Mouse (Mus musculus) lung, adult 18-20 months (tissue): ENCODE measurements around the gene Tlr5.

ENCODE experiments used
- DNase-seq, 2 experiments: peaks; one replicate each; pipeline ENCODE4 v3.0.0; 2022; ENCODE audit warnings: mixed read lengths in 2 of 2

Tlr5 gene

GRCm38 (mm10) chr1:182954287-182955046, at the start of gene Tlr5:
TSS of gene Tlr5 (plus strand) at chr1:182954788.
- DNase-seq: peak; percentile 69

GRCm38 (mm10) chr1:182905669-182906068, 48.9 kb upstream of the Tlr5 start:
- no peak for DNase-seq

DNA sequence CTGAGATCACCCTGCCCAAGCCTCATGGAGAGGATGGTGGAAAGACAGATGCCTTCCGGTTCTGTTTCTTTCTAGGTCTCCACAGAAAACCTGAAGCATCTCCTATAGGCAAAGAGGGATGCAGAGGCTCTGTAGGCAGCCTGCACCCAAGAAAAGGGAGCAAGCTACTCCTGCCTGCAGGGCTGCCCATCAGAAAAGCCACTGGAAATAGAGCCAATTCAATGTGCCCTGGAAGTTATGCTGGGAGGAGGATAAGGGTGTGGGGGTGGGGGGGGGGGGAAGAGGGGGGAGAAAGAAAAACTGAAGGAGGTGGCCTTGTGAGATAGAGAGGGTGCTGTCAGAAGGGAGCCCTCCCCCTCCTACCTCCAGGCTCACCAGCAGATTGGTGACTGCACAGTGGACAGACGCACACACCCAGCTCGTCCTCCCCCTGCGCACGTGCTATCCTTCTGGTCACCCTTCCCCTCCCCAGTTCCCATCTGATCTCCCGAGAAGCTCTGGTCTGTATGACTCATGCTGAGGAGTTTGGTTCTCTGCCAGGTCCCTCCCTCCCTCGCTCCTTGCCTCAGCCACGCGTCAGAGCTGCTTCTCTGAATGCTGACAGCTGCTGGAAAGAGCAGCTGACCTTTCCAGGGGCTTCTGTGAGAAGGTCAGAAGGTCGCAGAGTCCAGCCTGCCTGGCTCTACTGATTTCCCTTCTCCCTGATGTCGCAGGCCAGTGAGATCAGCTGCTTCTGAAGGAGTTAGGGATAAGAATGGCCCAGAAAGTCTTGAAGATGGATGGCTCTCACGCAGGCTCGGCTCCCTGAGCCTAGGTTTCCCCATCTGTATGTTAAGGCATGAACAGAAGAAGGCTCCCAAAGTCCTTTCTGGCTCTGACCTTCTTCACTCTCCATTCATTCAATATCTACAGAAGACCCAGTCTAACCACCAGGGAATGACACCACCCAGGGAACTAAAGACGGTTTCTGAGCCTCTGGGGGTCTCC, 46.2 kb upstream of the Tlr5 start:
- DNase-seq: peak; percentile 93 to 95

DNA sequence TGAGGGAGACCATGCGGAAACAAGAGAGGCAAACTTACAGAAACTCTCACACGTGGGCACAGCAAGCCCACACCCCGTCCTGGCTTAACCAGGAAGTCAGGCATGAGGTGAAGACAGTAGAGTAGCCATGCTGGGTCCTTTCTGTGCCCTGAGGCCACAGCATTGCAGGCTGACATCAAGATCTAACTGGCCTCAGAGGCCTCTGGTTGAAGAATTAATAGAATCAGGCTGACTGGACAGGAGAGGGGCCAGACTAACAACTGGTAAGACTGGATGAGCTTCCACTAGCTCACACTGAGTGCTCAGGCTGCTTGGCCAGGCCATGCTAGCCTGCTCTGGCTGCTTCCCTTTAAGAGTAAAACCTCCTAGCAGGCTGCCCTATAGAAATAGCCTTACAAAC, 45.5 kb upstream of the Tlr5 start:
- no peak for DNase-seq

DNA sequence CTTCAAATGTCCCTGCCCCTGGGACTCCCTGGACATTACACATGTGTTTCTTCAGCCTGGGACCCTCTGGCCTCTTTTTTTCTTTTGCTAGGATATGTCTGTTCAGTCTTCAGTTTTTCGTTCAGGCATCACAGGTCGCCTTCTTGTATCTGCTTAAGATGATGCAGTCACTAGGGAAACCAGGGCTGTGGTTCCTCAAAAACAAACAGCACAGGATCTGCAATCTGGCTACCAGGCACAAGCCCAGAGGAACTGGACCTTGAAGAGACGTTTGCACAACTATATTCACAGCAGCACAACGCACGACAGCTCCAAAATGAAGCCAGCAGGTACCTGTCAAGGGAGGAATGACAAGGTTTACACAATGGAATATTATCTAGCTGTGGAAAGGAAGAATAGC, 45.0 kb upstream of the Tlr5 start:
- no peak for DNase-seq

- no peak for DNase-seq
These were observed 42.0 kb upstream of the Tlr5 start for GRCm38 (mm10) chr1:182912591-182912990.

DNA sequence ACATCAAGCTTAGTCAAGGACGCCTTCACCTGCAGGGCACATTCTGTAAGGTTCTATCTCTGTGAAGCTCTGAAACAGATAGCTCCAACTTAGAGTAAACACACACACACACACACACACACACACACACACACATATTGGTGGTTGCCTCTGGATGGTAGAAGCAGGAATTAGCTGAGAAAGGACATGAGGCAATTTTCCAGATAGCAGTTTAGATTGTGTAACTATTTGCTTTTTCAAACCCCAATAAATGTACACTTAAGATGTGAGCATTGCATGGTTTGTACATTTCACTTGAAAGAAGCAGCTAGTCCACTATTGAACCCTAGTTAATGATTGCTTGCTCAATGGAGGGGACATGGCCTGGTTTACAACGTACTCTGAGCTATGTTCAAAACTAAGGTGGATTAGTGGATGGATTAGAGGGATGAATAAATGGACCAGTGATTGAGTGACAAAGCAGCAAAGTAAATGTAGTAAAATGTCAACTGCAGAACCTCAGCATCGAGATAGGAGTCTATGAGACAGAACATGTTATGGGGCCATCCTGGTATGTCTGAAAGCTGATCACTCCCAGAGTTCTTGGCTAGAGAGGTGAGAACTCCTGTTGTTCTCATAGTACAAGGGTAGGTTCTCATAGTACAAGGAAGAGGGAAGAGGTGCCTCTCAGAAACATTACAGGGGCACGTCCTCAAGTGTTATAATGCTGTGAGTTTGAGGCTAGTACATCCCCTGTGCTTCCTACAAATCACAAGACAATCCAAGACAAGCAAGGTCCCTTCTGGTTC, 40.3 kb upstream of the Tlr5 start:
- DNase-seq: no peak

DNA sequence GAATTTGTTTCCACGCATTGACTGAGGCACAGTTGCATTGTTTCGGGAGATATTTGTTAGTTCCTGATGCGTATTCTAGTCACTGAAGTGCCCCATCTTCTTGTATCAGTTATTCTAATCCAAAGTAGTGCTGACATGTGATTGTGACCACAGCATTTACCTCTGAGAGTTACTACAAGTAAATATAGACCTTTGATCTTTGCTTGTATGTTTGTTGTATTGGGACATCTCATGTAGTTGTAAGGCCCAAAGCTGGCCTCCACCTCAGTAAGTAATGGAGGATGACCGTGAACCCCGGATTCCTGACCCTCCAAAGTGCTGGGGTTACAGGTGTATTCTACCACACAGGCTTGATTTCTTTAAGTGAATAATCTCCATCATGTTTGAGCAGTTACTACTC, 38.4 kb upstream of the Tlr5 start:
- DNase-seq: no peak

DNA sequence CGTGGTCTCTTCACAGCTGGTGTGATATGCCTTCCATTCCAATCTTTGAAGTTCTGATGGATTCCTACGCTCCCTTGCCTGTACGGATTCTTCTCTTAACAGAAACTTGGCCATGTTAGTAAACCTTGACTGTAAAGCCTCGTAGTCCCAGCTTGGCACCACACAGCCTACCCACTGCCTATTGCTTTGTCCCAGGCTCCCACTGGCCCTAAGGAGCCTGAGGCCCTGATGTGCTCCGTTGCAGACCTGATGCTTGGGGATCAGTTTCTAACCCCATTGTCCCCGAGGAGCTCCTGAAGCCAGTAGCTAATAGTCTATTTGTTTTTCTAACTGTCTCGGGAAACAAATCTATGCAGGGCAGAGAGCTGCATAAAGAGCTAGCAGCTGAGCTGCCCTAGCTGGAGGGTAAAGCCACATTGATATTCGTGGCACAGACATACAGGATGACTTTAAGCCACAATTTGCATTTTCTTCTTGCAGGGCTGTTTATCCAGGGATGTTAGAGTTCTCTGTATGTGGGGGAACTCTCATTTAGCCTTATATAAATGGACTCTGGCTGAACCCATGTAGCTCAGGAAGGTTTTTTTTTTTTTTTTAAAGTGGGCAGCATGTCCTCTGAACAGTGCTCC, 35.8 kb upstream of the Tlr5 start:
- no peak for DNase-seq

- no peak for DNase-seq
These were observed 31.8 kb upstream of the Tlr5 start for GRCm38 (mm10) chr1:182922824-182923223.

DNA sequence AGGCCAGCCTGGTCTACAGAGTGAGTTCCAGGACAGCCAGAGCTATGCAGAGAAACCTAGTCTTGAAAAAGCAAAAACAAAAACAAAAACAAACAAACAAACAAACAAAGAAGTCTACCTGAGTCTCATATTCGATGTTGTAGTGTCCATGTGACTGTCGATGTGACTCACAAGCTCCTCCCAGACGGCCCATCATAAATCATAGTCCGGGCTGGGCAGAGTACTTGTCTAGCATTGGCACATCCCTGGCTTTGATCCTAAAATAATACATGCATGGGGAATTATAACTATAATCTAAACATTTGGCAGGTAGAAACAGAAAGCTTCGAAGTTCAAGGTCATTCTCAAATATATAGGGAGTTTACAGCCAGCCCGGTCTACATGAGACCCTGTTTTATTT, 28.1 kb upstream of the Tlr5 start:
- no peak for DNase-seq

- no peak for DNase-seq
These were observed 26.4 kb upstream of the Tlr5 start for GRCm38 (mm10) chr1:182927878-182928851.

GRCm38 (mm10) chr1:182935469-182935868, 19.1 kb upstream of the Tlr5 start:
- no peak for DNase-seq

DNA sequence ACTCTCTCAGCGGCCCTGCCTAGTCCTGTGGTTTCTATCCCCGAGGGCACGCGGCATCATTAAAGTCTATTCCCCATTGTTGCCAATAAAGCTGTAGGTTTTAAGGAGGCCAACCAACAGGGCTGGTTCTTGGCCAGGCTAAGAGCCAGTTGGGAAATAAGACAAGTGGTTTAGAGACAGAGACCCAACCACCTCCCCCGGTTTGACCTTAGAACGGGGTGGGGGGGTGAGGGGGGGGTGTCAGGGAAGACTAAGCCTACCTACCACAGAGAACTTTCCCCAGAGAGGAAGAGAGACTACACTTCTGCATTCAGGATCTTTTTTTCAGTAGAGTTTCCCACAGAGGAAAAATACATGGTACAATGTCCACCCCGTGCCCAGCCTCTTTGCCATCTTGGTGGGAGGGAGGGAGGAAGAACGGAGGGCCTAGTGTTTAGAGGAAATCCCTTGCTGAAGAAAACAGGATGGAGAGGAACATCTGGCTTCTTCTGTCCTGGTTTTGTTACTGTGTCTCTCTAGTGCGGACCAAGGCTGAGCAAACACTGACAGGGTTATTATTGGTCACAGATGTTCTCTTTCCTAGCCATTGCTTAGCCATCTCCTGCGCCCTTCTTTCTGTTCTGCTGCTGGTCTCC, 17.0 kb upstream of the Tlr5 start:
- DNase-seq: no peak

DNA sequence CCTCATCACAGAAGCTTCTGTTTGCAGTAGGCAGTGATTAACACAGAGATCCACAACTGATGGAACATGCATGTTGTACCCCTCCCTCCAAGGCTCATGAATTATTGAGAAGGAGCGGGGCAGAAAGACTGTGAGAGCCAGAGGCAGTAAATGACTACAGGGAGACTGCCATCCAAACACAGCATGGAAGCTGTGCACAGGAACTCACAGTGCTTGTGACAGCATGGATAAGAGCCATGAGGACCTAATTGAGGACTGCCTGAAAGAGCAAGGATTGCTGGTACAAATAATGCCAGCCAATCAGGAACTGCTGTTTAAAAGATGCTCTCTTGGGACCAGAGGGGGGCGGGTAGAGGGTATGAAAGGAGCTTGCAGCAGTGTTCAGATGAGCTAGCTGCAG, 12.7 kb upstream of the Tlr5 start:
- DNase-seq: no peak

- no peak for DNase-seq
These were observed 10.7 kb upstream of the Tlr5 start for GRCm38 (mm10) chr1:182943911-182944310.

GRCm38 (mm10) chr1:182944638-182945037, 9.9 kb upstream of the Tlr5 start:
- no peak for DNase-seq

- DNase-seq: no peak
These were observed 9.0 kb upstream of the Tlr5 start for GRCm38 (mm10) chr1:182945561-182945960.

DNA sequence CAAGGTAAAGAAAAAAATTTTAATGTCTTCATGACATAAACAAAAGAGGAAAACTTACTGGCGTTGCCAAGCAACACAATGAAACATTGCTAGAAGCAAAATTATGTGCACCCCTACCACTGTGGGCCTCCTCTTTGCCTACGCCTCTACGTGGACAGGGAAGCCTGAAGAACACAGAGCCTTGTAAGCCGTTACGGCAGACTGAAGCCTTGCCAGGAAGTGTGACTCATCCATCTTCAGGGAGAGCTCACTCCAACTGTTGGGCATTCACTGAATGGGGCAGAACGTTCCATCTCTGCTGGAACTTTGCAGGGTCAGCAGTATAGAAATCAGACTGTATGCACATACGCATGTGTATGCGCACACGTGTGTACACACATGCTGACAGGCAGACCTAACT, 3.3 kb upstream of the Tlr5 start:
- DNase-seq: peak; percentile 62 to 78

DNA sequence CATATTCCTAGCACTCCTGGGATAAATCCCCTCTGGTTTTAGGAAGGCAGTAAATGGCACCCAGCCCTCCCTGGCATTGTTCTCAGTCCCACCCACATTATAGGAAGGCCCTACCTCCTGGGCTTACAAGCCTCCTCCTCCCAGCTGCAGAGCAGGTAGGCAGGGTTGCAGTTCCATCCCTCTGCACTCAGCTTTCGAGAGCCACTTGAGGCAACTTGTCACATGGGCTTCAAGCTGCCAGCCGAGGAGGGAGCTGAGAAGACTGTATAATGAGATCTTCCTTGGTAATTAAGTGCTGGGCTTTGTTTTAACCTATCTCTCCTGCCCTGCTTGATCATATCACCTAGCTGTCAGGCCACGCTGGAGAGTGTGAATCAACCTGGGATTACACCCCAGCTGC, 1.4 kb upstream of the Tlr5 start:
- DNase-seq: peak; percentile 67 to 74

DNA sequence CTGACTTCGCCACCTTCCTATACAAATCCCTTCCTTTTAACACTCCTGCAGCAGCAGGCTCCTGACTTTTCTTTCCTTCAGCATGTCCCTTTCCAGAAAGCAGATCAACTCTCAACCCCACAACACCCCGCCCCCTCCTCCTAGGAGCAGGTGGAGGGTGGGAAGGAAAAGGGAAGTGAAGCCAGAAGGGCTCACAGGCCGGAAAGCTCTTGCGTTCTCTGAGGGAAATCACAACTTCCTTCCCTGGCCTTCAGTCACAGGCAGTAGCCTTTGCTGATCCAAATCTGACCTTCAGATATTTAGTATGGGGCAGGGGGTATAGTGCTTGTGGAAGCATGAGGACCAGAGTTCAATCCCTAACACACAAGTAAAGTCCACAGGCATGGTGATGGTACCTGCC, 921 bp upstream of the Tlr5 start:
- DNase-seq: peak; percentile 33 to 36
